Mouse (Mus musculus) cerebellum, adult 9-10 months (tissue): ENCODE measurements around the gene Stk38.

Experiments
- DNase-seq: peaks from one replicate; pipeline ENCODE4 v3.0.0; 2022

Gene Stk38

GRCm38 (mm10) chr17:28950751-28951150 lies 57.0 kb downstream of the Stk38 start:
- DNase-seq = no peak

DNA sequence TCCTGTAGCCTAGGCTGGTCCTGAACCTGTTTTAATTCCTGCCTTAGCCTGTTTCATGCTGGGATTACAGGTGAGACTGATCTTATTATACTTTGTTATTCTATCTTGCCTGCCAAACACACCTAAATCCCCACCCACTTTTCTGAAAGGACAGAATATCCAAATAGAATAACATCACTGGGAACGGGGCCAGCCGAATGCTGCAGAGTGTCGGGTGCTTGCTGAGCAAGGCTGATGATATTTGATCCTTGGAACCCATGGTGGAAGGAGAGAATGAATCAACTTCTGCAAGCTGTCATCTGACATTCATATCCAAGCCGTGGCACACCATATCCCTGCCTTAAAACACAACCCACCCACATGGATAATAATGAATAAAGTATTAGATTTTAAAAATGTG lies 59.1 kb downstream of the Stk38 start:
- no peak for DNase-seq

DNA sequence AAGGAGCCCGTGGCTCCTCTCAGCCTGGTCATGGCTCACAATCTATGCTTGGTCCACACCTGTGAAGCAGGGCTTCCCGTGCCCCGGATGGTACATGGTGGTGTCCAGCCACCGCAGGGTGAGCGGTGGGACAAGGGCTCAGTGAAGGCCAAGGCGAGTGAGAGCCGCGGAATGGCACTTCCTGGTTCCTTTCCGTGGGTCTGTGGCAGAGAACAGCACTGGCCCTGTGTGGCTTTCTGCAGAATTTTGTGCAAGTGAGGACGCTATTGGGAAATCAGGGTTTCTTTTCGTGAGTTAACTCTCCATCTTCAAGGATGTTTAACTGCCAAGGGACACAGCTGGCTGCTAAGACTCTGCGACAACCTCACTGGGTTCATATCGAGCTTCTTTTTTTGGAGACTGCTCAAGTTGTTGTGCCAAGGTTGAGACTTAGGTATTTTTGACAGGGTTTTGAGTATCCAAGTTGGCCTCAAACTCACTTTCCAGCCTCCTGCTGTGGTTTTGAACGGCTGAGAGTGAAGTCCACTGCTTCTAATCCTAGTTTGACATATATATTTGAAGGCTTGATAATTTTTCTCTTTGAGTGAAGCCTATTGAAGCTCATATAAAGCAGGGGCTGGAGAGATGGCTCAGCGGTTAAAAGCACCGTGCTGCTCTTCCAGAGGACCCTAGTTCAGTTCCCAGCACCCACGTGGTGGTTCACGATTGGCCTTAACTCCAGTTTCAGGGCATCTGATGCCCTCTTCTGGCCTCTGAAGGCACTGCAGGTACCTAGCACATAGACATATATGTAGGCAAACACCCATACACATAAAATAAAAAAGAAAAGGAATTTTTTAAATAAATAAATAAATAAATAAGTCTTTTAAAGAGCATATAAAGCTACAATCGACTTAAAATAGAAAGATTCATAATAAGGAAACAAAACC lies 60.5 kb downstream of the Stk38 start:
- no peak for DNase-seq

DNA sequence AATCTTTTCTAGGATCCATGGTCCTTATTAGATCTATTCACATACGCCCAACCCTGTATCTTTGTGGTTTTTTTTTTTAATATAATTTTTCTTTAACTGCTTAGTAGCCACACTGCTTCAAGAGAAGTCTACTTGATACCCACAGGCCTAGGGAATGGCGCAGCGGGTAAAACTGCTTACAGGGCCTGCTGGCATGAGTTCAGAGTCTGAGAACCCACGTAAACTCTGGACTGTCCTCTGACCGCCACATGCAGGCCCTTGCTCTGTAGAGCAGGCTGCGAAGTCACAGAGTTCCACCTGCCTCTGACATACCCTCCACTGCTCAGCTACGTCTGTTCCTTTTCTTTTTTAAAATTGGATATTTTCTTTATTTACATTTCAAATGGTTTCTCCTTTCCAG lies 63.3 kb downstream of the Stk38 start:
- no peak for DNase-seq

DNA sequence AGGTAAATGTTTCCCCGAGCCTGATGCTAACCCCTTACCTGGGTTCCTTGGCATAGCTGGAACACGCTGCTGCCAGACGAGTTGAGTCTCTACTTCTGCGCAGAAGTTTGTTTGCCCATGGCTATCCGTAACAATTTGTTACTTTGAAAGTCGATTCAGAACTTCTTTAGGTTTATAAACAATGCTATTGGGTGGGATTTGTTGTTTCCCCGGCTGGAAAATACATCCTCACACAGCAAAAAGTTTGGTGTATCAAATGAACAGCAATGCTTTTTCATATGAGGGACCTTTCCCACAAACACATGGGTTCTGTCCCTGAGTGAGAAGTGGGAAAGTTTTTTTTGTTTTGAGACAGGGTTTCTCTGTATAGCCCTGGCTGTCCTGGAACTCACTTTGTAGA lies 64.1 kb downstream of the Stk38 start, which contains the start of gene Pxt1:
Gene Pxt1 (minus strand): TSS at position 101 of the 400 bp plus-strand sequence.
- no peak for DNase-seq

GRCm38 (mm10) chr17:28942101-28942500 lies 65.7 kb downstream of the Stk38 start:
- no peak for DNase-seq

DNA sequence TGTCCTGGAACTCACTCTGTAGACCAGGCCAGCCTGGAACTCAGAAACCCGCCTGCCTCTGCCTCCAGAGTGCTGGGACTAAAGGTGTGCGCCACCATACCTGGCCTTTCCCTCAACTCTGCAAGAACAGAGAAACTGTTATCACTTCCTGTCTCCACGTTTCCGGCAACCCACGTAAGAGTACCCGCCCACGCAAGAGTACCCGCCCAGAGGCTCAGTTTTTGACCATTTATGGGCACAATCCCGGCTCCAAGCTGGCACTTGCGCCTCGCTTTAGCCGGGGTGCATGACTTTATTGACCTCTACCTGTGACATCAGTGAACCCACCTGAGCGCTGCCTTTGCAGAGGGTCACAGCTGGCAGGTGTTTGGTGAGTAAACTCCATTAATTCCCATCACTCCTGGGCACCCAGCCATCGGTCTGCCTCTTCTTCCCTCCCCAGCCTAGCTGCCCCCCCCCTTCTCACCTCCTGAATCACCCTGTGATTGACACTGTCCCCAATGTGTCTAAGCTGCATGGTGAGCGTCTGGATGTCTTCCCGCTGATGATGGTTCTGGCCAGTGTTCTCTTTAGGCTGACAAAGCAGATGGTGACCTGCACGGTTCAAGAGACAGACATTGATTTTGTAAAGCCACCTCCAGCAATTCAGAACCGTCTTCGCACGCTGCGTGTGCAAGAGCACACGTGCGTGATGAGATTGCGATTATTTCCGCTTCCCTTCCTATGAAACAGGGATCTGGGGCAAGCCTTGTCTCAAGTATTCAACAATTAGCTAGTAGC lies 66.8 kb downstream of the Stk38 start:
- peak; percentile 41 for DNase-seq

GRCm38 (mm10) chr17:28936622-28937345 lies 71.0 kb downstream of the Stk38 start:
- DNase-seq = no peak

- DNase-seq = no peak
Measured at GRCm38 (mm10) chr17:28936133-28936532, 71.7 kb downstream of the Stk38 start.

DNA sequence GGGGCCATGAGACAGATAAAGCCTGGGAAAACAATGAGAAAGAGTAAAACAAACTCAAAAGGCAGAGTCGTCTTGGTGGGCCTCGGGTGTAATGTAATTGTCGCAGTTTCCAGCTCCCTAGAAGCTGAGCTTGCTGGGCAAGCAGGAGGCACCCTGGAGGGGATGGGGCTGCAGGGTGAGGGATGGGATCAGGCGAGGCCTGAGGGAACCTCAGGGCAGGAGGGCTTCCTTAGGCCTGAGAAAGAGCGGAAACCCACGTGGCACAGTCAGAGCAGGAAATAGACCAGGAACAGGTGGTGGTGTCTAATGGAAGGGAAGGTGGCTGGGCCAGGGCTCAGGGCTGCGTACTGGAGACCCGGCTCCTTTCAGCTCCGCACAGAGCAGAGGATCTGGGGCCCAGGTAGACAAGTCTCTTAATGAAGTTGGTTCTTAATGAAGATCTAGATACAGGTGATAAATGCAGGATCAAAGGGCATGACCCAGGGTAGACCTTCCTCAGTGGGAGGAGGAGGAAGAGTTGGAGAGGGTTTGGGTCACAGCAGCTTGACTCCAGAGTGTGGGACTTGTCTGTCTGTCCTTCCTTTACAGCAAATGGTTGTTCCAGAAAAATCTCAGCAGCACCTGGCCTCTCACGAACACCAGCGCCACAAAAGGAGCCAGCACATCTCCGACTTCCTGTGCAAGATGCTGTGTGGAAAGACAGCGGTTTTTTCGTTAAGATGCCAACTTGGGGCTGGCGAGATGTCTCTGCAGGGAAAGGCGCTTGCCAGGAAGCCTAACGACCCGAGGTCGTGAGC lies 73.5 kb downstream of the Stk38 start:
- no peak for DNase-seq

DNA sequence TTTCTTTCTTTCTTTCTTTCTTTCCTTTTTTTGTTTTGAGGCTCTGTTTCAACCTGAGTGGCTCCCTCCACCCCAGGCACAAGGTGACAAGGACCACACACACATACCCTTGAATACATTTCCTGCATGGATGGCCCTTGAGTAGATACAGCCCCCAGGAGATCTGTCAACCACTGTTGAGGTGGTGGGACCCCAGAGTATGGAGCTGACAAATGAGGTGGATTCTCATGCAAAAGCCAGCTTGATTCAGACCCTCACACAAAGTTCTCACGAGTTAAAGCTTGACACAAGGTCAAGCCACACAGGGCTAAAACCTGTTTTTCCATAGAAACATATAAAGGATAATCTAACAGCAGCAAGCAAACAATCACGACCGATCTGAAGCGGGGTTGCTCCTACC lies 75.5 kb downstream of the Stk38 start:
- DNase-seq = no peak

DNA sequence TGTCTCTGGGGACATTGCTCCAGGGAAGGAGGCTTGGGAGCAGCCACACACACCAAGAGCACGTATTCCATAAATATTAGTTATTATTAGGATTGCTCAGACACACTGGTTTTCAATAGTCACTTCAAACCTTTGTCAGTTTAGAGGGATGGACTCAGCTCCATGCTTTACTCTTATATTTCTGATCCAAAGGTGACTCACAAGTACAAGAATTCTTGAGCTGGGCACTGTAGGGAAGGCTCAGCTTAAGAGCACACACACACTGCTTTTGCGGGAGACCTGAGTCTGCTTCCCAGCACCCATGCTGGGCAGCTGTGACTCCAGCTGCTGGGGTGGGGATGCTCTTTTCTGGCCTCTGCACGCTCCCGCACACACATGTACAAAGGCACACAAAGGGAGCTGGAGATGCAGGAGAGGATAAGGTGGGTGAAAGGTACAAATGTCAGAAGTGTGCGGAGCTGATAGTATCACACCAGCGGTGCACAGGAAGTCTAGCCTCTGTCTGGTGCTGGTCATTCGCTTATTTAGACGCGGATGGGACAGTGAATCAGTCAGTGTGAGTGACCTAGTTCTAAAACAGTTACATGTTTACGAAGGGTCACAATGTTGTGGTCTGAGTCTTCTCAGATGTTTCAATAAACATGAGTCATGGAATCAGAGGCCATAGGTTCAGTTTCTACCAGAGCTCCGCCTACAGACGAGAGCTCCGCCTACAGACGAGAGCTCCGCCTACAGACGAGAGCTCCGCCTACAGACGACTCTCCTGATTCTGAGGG lies 76.2 kb downstream of the Stk38 start:
- no peak for DNase-seq

DNA sequence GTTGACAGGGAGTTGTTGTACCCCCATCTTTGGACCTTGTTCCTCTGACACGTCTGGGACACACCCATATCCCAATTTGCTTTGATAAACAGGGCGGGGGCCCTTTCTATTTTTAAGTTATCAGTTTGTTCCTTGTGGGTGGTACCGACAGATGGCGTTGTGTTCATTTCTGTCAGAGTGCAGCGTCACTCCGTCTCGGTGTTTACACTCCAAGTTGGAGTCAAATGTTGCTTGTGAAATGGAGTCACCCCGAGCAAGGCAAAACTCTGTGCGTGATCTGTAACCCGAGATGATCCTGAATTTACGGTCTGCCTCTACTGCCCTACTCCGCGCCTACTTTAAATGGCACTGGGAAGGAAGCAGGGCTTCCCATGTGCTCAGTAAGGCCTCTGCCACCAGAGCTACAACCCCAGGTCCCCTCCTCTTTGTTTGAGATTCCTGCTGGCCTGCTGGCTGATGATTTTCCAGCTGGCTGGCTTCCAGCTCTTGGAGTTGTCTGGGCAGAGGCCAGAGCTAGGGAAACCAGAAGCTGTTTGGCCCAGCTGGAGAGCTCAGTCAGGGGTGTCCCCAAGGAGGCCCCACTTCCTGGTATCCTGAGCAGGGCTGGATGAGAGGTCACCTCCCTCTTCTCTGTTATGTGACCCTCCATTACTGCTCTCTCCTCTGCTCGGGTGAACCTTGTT lies 77.3 kb downstream of the Stk38 start:
- peak; percentile 26 for DNase-seq

DNA sequence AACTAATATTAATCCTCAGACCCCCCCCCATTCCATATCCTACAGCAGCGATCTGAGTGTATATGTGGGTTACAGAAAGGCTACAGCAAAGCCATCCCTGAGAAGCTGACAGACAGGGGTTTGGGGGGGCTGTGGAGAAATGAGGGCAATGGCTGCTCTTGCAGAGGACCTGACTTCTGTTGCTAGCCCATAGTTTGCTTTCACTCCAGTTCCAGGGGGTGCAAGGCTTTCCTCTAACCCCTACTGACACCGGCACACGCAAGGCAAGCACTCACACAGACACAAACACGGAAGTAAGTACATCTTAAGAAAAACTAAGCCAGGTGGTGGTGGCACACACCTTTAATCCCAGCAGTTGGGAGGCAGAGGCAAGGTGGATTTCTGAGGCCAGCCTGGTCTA lies 78.4 kb downstream of the Stk38 start:
- DNase-seq = no peak

GRCm38 (mm10) chr17:28928004-28928403 lies 79.8 kb downstream of the Stk38 start:
- DNase-seq = no peak

- no peak for DNase-seq
Measured at GRCm38 (mm10) chr17:28926866-28927635, 80.7 kb downstream of the Stk38 start.

DNA sequence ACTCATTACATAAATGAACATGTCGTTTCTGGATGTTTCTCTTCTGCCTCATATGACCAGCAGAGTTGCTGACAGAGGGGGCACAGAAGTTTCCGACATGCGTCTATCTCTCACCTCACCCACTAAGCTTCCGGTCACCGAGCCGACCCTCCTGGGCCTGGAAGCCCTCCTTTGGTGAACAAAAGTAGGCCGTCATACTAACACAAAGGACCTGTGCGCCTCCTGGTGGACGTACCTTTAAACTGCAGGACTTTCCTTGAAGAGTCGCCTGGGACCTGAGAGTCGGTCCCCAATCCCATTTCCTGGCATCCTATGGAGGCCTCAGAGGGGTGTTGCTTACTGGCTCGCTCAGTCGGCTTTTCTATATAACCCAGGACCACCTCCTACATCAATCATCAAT lies 81.4 kb downstream of the Stk38 start:
- peak; percentile 89 for DNase-seq

GRCm38 (mm10) chr17:28924957-28925595 lies 82.7 kb downstream of the Stk38 start:
- no peak for DNase-seq

DNA sequence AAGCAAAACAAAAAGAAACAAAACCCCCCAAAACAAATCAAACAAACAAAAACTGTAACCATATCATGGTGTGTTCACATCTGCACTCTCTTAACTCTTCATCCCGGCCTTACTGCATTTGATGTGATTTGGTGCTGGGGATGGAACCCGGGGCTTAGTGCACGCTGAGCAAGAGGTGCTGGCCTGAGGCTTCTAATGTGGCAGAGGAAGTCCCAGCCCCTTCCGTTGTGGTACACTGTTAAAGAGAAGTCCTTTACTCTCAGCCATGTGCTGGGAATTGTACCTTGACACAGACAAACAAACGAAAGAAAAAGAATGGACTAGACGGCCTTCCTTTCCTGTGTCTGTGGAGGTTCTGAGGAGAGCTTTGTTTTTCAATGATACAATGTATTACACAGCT lies 85.7 kb downstream of the Stk38 start:
- DNase-seq = no peak

DNA sequence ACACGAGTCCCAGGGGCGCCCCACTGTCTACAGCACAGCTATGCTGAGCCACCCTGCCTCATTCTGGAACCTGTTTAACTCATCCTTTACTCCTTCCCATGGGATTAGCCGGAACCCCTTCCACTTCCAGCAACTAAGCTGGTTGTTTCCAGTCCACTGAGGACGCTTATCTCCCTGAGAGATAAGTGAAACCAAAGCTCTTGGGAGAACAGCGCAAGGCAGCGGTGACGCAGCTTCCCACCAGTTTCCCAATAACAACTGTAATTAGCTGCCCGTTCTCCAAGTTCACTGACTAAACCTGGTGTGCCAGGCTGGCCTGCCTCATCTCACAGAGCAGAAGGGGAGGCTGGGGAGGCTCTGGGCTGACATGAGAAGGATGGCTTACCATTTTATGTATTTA lies 86.7 kb downstream of the Stk38 start:
- DNase-seq = no peak
